Mouse (Mus musculus): ENCODE results near the gene Mme. TPM values are rescaled to one million over a fixed set of nuclear protein-coding genes. Genes with fewer than 3 reads are reported as not detected.

Mme gene
- polyA plus RNA-seq, 1 experiment = 19.1 TPM

DNA sequence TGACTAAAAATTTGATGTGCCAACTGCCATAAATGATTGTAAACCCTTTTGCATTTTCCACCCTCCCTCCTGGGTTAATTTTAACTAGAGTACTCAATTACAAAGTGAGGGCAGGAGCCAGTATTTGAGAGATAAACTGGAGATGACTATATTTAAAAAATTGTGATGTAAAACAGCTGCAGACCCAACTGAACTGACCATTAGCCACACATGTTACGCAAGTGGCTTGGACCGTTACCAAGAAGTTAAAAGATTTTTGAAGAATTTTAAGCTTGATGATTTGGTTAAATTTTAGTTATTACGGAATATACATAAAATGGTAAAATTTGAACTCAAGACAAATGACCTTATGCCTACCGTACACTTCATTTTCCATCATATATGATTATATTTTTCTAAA lies 100.1 kb downstream of the Mme start:
- Histone ChIP-seq H3K4me1 (ENCODE audit: control insufficient read depth, insufficient read depth, low read length) (no peaks in the 10 kb centered on the region; the same call in 1 of the 2 replicates), H3K4me3 (replicated peaks; ENCODE audit: extremely low read depth, low read depth, low read length) (no peak overlapping the region)
- WGBS = 80% methylated on average over 4 of the region's 4 CpGs
- TF ChIP-seq POLR2A (IDR thresholded peaks at IDR 0.05; ENCODE audit: borderline replicate concordance, extremely low read depth, low read depth, low read length) (no peak), CTCF (IDR thresholded peaks at IDR 0.05; ENCODE audit: insufficient read depth, low read length) (no peak)
- DNase-seq = no peak

DNA sequence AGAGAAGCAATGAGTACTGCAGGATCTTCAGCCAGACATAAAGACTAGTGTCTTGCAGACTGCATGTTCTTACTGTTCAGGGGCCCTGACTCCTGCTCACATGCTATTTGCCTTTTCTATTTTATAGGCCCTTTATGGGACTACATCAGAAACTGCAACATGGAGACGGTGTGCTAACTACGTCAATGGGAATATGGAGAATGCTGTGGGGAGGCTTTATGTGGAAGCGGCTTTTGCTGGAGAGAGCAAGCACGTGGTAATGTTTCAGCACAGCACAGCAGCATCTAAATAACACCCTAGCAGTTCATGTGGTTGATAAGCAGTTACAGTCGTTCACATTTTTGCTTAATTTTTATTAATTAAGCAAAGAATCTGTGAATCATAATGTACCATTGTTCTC lies 103.7 kb downstream of the Mme start:
- no peak for DNase-seq
- WGBS = 82% methylated on average over 5 of the region's 5 CpGs
- no peaks in the 10 kb centered on the region; the same call in 1 of the 2 replicates for H3K4me1 ChIP-seq (ENCODE audit: control insufficient read depth, insufficient read depth, low read length)
- H3K4me3 ChIP-seq (replicated peaks; ENCODE audit: extremely low read depth, low read depth, low read length) = no peak overlapping the region
- TF ChIP-seq POLR2A (IDR thresholded peaks at IDR 0.05; ENCODE audit: borderline replicate concordance, extremely low read depth, low read depth, low read length) = no peak
- TF ChIP-seq CTCF (IDR thresholded peaks at IDR 0.05; ENCODE audit: insufficient read depth, low read length) = no peak

DNA sequence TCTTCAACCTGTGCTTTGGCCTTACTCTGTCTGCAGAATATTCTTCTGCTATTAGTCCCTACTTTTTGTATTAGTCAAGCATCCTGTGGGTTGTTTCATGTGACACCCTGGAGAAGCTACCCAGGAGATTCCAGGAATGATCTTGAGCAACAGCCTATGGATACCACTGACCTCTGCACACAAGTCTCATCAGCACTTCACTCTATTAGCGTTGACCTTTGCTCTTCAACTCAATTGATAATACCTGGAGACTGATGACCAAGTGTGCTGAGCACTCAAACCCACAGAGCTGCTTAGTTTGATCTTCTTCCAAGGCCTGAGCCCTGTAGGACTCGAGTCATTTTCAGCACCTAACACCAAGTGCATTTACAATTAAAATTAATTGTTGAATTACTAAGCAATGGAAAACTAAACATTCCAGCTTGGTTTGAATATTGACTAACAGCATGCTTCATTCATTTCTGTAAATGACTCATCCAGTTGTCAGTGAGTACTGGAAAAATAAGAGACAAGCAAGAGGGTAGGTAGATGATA lies 107.6 kb downstream of the Mme start:
- 57% methylated on average over 2 of the region's 2 CpGs for WGBS
- Histone ChIP-seq H3K4me3 (replicated peaks; ENCODE audit: extremely low read depth, low read depth, low read length) (no peak overlapping the region), H3K4me1 (ENCODE audit: control insufficient read depth, insufficient read depth, low read length) (no peaks in the 10 kb centered on the region)
- DNase-seq = no peak
- no peak for TF ChIP-seq POLR2A (IDR thresholded peaks at IDR 0.05; ENCODE audit: borderline replicate concordance, extremely low read depth, low read depth, low read length)
- TF ChIP-seq CTCF (IDR thresholded peaks at IDR 0.05; ENCODE audit: insufficient read depth, low read length) = no peak

DNA sequence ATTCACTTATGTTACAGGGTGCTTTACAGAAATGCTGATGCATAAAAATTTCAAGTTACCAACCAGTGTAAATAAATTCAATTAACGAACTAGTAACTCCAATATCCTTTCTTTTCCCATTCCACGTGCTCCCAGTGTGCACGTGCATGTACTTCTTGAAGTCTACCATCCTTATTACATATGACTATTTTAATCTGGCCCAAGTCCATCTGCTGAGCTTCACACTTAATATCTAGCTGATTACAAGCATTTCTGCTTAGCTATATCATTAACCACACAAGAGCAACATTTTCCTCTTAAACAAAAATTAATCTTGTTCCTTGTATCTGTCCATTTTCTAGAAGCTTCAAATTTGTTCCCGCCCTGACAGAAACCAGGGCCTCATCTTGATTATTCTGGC lies 108.9 kb downstream of the Mme start:
- WGBS = 85% methylated on average over 4 of the region's 4 CpGs
- no peak for DNase-seq
- TF ChIP-seq POLR2A (IDR thresholded peaks at IDR 0.05; ENCODE audit: borderline replicate concordance, extremely low read depth, low read depth, low read length) (no peak), CTCF (IDR thresholded peaks at IDR 0.05; ENCODE audit: insufficient read depth, low read length) (no peak)
- Histone ChIP-seq H3K4me1 (ENCODE audit: control insufficient read depth, insufficient read depth, low read length) (no peaks in the 10 kb centered on the region), H3K4me3 (replicated peaks; ENCODE audit: extremely low read depth, low read depth, low read length) (no peak overlapping the region)

DNA sequence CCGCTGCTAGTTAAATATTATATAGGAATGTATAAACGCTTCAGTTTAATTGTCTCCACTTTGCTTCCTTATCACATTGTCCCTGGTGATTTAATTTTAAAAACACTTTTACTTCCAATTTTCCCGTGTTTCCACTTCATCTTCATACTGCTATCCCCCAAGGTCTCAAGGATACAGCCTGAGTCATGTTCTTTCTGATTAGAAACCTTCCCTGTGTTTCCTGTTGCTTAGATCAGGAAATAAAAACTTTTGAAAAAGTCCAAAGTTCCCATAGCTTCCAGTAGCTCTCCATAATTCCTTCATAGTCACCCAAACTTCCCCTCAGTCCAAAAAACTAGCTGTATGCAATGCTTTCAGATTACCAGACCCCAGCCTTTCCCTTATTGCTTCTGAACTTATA lies 109.4 kb downstream of the Mme start:
- 55% methylated on average over 3 of the region's 3 CpGs for WGBS
- Histone ChIP-seq H3K4me1 (ENCODE audit: control insufficient read depth, insufficient read depth, low read length) (no peaks in the 10 kb centered on the region), H3K4me3 (replicated peaks; ENCODE audit: extremely low read depth, low read depth, low read length) (no peak overlapping the region)
- no peak for TF ChIP-seq CTCF (IDR thresholded peaks at IDR 0.05; ENCODE audit: insufficient read depth, low read length)
- DNase-seq = no peak

DNA sequence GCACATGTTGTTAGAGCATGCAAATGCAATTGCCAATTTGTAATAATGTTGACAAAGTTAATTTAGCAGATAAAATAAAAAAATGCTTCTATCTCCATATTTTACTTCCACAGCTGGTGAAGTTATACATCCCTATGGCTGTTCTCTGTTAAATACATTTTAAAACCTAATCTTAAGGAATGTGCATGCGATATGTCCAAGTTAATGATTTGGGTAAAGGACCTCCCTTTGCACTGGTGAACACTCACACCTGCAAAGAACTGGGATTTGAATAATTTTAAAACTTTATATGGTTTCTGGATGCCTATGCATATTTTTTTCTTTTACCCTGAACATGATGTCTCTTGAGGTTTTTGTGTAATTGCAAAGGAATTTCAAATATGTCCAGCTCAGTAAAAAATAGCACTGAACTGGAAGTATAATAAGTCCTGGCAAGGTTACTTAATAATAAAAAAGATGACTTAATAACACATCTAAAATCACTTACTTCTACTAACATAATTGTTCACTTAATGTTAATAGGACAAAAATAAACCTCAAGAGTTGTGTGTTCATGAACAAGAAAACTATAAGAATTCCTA lies 110.4 kb downstream of the Mme start:
- no peaks in the 10 kb centered on the region for H3K4me1 ChIP-seq (ENCODE audit: control insufficient read depth, insufficient read depth, low read length)
- no peak for DNase-seq
- 77% methylated on average over 1 of the region's 1 CpGs for WGBS
- TF ChIP-seq POLR2A (IDR thresholded peaks at IDR 0.05; ENCODE audit: borderline replicate concordance, extremely low read depth, low read depth, low read length) = no peak
- no peak for TF ChIP-seq CTCF (IDR thresholded peaks at IDR 0.05; ENCODE audit: insufficient read depth, low read length)
- H3K4me3 ChIP-seq (replicated peaks; ENCODE audit: extremely low read depth, low read depth, low read length) = no peak overlapping the region

DNA sequence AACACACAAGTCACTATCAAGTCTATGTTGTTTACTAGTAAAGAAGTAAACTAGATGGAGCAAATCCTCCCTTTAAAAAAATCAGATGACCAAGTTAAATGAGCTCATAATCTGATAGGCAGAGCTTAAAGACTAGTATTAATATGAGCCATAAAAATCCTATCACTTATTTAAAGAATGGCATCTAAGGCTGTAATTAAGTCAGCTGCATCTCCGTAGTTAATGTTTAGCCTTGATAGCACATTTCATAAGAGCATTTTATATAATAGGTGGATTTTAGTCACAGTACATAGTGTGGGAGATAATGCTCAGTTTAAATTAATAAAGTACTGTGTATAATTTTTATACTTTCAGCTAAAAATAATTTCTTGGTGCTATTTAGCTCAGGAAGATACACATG lies 118.2 kb downstream of the Mme start:
- no peak overlapping the region for H3K4me3 ChIP-seq (replicated peaks; ENCODE audit: extremely low read depth, low read depth, low read length)
- 81% methylated on average over 1 of the region's 1 CpGs for WGBS
- DNase-seq = no peak
- TF ChIP-seq POLR2A (IDR thresholded peaks at IDR 0.05; ENCODE audit: borderline replicate concordance, extremely low read depth, low read depth, low read length) (no peak), CTCF (IDR thresholded peaks at IDR 0.05; ENCODE audit: insufficient read depth, low read length) (no peak)
- H3K4me1 ChIP-seq (ENCODE audit: control insufficient read depth, insufficient read depth, low read length) = no peaks in the 10 kb centered on the region

DNA sequence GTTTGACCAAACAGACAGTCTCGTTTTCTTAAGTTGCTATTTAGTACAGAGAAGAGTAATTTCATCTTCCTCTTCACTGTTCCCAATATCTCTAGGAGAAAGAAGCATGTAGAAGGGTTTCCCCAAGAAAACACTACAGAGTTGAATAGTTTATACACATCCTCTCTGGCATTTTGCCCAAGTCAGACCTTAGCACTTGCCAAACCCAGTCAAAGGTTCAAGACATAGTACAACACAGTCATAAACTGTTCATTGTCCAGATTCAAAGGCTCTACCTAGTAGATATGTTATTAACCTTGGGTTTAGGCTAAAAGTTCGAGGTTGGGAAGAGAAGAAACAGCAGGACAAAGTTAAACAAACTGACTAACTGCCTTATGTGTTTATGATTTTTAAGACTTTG lies 143.7 kb downstream of the Mme start:
- no peak overlapping the region for H3K4me3 ChIP-seq (replicated peaks; ENCODE audit: extremely low read depth, low read depth, low read length)
- no peaks in the 10 kb centered on the region for H3K4me1 ChIP-seq (ENCODE audit: control insufficient read depth, insufficient read depth, low read length)
- 33% methylated on average over 2 of the region's 2 CpGs for WGBS
- DNase-seq = no peak
- TF ChIP-seq POLR2A (IDR thresholded peaks at IDR 0.05; ENCODE audit: borderline replicate concordance, extremely low read depth, low read depth, low read length) (no peak), CTCF (IDR thresholded peaks at IDR 0.05; ENCODE audit: insufficient read depth, low read length) (no peak)

DNA sequence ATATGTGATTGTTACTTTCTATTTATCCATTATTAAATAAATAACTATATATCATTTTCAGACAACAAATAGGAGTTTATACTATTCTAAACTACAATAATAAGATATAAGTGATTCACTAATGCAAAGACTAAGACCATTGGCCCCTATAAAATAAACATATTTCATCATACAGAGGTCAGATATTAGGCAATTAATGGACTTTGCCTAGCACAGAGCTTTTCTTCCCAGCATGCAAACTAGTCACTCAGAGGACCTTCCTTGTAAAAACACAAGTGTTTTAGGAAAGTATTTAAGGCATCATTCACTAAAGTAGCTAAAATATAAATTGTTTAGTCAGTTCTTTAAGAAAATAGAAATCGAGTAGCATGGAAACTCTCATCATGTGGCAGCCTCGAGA lies 149.4 kb downstream of the Mme start:
- Histone ChIP-seq H3K4me3 (replicated peaks; ENCODE audit: extremely low read depth, low read depth, low read length) (no peak overlapping the region), H3K4me1 (ENCODE audit: control insufficient read depth, insufficient read depth, low read length) (no peaks in the 10 kb centered on the region; the same call in 1 of the 2 replicates)
- TF ChIP-seq POLR2A (IDR thresholded peaks at IDR 0.05; ENCODE audit: borderline replicate concordance, extremely low read depth, low read depth, low read length) (no peak), CTCF (IDR thresholded peaks at IDR 0.05; ENCODE audit: insufficient read depth, low read length) (no peak)
- no peak for DNase-seq
- WGBS = 63% methylated on average over 2 of the region's 2 CpGs

DNA sequence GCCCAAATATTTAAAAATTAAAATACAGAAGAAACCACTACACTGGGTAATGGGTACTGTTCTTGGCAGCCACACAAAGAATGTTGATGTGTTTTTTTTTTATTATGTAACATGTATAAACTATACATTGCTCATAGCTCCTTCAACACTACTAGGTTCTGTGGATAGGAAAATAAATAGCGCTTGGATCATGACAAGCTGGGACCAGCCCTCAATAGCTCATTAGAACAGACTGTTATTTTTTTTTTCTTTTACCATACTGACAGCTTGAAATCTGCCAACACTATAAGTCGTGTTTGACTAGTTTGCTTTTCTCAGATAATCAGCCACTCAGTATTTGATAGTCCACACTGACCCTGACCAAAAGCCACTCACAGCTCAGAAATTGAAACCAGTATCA lies 150.0 kb downstream of the Mme start:
- no peak overlapping the region for H3K4me3 ChIP-seq (replicated peaks; ENCODE audit: extremely low read depth, low read depth, low read length)
- no peaks in the 10 kb centered on the region; the same call in 1 of the 2 replicates for H3K4me1 ChIP-seq (ENCODE audit: control insufficient read depth, insufficient read depth, low read length)
- 59% methylated on average over 2 of the region's 2 CpGs for WGBS
- no peak for DNase-seq
- TF ChIP-seq CTCF (IDR thresholded peaks at IDR 0.05; ENCODE audit: insufficient read depth, low read length) = no peak
- no peak for TF ChIP-seq POLR2A (IDR thresholded peaks at IDR 0.05; ENCODE audit: borderline replicate concordance, extremely low read depth, low read depth, low read length)
